Mouse (Mus musculus) embryonic facial prominence, embryonic 11.5 days (tissue): ENCODE results near the gene Otx2. TPM values are rescaled to one million over a fixed set of nuclear protein-coding genes. Genes with fewer than 3 reads are reported as not detected.

Experiments
- ATAC-seq: fragments of 200-750 bp; cut with Nextera tagmentation; replicated peaks from 2 replicates; pipeline ENCODE4 v1.8.0; 2017; ENCODE audit warnings: low read depth; ENCODE audit not compliant: insufficient number of reproducible peaks, low FRiP score, low TSS enrichment
- DNase-seq: peaks from one replicate; pipeline ENCODE4 v3.0.0-alpha.2; 2015; ENCODE audit warnings: low spot score
- H3K27ac ChIP-seq: fragments of 300-500 bp; sonication (generic); replicated peaks from 2 replicates; pipeline ENCODE4 v1.5.1; 2014; ENCODE audit warnings: mild to moderate bottlenecking, low read depth, low read length, control low read depth
- H3K27me3 ChIP-seq: fragments of 300-500 bp; sonication (generic); 2 replicates; pipeline ENCODE4 v1.6.1; 2014; ENCODE audit warnings: mild to moderate bottlenecking, low read length, moderate library complexity, mixed read lengths; ENCODE audit not compliant: control insufficient read depth, insufficient read depth
- H3K36me3 ChIP-seq: fragments of 300-500 bp; sonication (generic); replicated peaks from 2 replicates; pipeline ENCODE4 v1.6.1; 2014; ENCODE audit warnings: low read depth, mild to moderate bottlenecking, low read length, moderate library complexity, mixed read lengths; ENCODE audit not compliant: control insufficient read depth, insufficient read depth
- H3K4me1 ChIP-seq: fragments of 300-500 bp; sonication (generic); 2 replicates; pipeline ENCODE4 v1.6.1; 2014; ENCODE audit warnings: low read length, mixed read lengths; ENCODE audit not compliant: control insufficient read depth, insufficient read depth
- H3K4me2 ChIP-seq: fragments of 300-500 bp; sonication (generic); 2 replicates; pipeline ENCODE4 v1.6.1; 2014; ENCODE audit warnings: low read depth, mild to moderate bottlenecking, control low read depth, low read length, moderate library complexity
- H3K4me3 ChIP-seq: fragments of 300-500 bp; sonication (generic); 2 replicates; pipeline ENCODE4 v1.5.1; 2014; ENCODE audit warnings: low read depth, low read length, control low read depth
- H3K9ac ChIP-seq: fragments of 300-500 bp; sonication (generic); replicated peaks from 2 replicates; pipeline ENCODE4 v1.6.1; 2014; ENCODE audit warnings: mild to moderate bottlenecking, control low read depth, low read length
- H3K9me3 ChIP-seq: fragments of 300-500 bp; sonication (generic); replicated peaks from 2 replicates; pipeline ENCODE4 v1.6.1; 2016; ENCODE audit warnings: mild to moderate bottlenecking, low read length, inconsistent platforms, mixed read lengths; ENCODE audit not compliant: control insufficient read depth
- WGBS: fragments of 180-500 bp; shearing (Covaris S2); extraction: QIAGEN DNeasy Blood & Tissue Kit; methylation state at CpG from one replicate; pipeline ENCODE4 v1.1.7; 2014; 5-methylcytosine and 5-hydroxymethylcytosine counted together
- polyA plus RNA-seq: library from polyadenylated mRNA; unstranded; fragments of >200 nt; fragmentation: Nextera tagmentation; extraction: Ambion mirVana; gene quantifications from 2 replicates; pipeline ENCODE4 v1.2.1, GENCODE M21; 2014

The Otx2 gene
- polyA plus RNA-seq, 1 experiment from 2014 or later = 20.5 TPM

- 67% methylated on average over 12 of the region's 12 CpGs for WGBS
- DNase-seq = no peak
- Histone ChIP-seq H3K27ac (no peak overlapping the region), H3K36me3 (no peaks in the 10 kb centered on the region), H3K9me3 (no peaks in the 10 kb centered on the region), H3K4me2 (no peak overlapping the region), H3K4me3 (no peak overlapping the region), H3K27me3 (no peaks in the 10 kb centered on the region), H3K9ac (no peak overlapping the region), H3K4me1 (no peaks in the 10 kb centered on the region)
- ATAC-seq = no peak
Measured at GRCm38 (mm10) chr14:48641462-48642395, 31.9 kb downstream of the Otx2 start.

GRCm38 (mm10) chr14:48633141-48633540 lies 40.5 kb downstream of the Otx2 start:
- H3K4me3 ChIP-seq = no peak overlapping the region
- no peaks in the 10 kb centered on the region for H3K27me3 ChIP-seq
- no peaks in the 10 kb centered on the region for H3K9me3 ChIP-seq
- DNase-seq = no peak
- H3K36me3 ChIP-seq = no peaks in the 10 kb centered on the region
- H3K4me1 ChIP-seq = no peaks in the 10 kb centered on the region
- 72% methylated on average over 3 of the region's 3 CpGs for WGBS
- H3K9ac ChIP-seq = no peak overlapping the region
- ATAC-seq = no peak
- H3K4me2 ChIP-seq = no peak overlapping the region
- H3K27ac ChIP-seq = no peak overlapping the region

GRCm38 (mm10) chr14:48632335-48632734 lies 41.3 kb downstream of the Otx2 start:
- Histone ChIP-seq H3K9ac (no peak overlapping the region), H3K27ac (no peak overlapping the region), H3K9me3 (no peaks in the 10 kb centered on the region), H3K4me2 (no peak overlapping the region), H3K36me3 (no peaks in the 10 kb centered on the region), H3K4me1 (no peaks in the 10 kb centered on the region), H3K4me3 (no peak overlapping the region), H3K27me3 (no peaks in the 10 kb centered on the region)
- DNase-seq = no peak
- ATAC-seq = no peak
- WGBS = 91% methylated on average over 8 of the region's 8 CpGs

DNA sequence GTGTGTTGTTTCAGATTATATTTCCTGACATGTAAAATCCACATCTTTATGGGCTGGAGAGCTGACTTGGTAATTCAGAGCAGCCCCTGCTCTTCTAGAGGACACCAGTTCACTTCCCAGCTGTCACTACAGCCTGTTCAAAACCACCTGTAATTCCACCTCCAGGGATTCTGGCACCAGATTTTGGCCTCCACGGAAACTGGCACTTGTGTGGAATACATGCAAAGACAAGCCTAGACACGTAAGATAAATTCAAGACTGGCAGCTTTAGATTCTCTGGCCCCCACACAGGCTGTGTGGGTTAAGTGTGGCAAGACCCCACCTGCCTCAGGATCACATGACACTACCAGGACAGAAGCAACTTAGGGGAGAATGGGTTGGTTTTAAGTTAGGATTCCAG lies 42.1 kb downstream of the Otx2 start:
- Histone ChIP-seq H3K9ac (no peak overlapping the region), H3K4me3 (no peak overlapping the region), H3K27me3 (no peaks in the 10 kb centered on the region), H3K36me3 (no peaks in the 10 kb centered on the region), H3K4me2 (no peak overlapping the region), H3K4me1 (no peaks in the 10 kb centered on the region), H3K27ac (no peak overlapping the region), H3K9me3 (no peaks in the 10 kb centered on the region)
- WGBS = 83% methylated on average over 2 of the region's 2 CpGs
- no peak for ATAC-seq
- DNase-seq = no peak

DNA sequence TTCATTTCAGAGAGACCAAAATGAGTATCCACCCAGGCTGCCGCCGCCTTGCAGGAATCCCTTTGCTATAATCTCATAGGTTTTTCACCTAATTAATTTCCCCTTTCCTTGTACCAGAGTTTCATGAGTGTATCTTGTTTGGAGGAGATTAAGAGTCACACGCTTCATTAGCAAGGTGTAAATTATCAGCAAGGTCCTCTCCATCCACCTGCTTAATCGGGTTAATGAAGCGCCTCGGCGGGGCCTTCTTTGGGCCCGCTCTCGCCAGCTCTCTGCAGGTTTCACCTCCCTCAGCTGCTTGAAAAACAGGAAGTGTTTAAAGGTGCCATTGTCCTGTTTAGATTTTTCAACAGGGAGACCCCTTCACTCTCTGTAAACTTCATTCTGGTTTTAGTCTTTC lies 44.2 kb downstream of the Otx2 start:
- Histone ChIP-seq H3K4me3 (no peak overlapping the region), H3K4me2 (no peak overlapping the region), H3K9me3 (no peaks in the 10 kb centered on the region), H3K4me1 (no peaks in the 10 kb centered on the region), H3K27me3 (no peaks in the 10 kb centered on the region), H3K27ac (no peak overlapping the region), H3K36me3 (no peaks in the 10 kb centered on the region), H3K9ac (no peak overlapping the region)
- WGBS = 78% methylated on average over 9 of the region's 9 CpGs
- no peak for DNase-seq
- no peak for ATAC-seq

DNA sequence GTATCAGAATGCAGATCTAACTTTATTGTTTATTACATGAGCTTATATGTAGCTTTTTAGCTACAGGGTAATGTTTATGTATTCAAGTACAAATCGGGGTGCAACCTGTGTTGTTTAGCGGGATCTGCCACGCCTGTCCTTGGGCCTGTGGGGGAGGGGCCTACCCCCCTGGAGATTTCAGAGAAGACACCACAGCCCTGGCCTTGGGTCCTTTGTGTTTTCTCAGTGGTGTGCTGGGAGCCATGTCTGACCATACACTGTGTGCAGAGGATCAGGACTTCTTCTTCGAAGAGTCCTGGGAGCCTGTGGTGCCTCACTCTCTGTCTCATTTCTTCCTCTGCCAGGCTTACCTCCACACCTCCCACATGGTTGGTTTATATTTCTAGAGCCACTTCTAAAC lies 47.3 kb downstream of the Otx2 start:
- H3K4me3 ChIP-seq = no peak overlapping the region
- H3K27me3 ChIP-seq = no peaks in the 10 kb centered on the region
- WGBS = 75% methylated on average over 4 of the region's 4 CpGs
- DNase-seq = no peak
- no peak overlapping the region for H3K4me2 ChIP-seq
- H3K4me1 ChIP-seq = no peaks in the 10 kb centered on the region
- no peaks in the 10 kb centered on the region for H3K9me3 ChIP-seq
- no peak overlapping the region for H3K27ac ChIP-seq
- H3K9ac ChIP-seq = no peak overlapping the region
- no peaks in the 10 kb centered on the region for H3K36me3 ChIP-seq
- ATAC-seq = no peak

GRCm38 (mm10) chr14:48625331-48625694 lies 48.3 kb downstream of the Otx2 start:
- no peak for ATAC-seq
- DNase-seq = no peak
- H3K4me2 ChIP-seq = no peak overlapping the region
- no peak overlapping the region for H3K9ac ChIP-seq
- no peaks in the 10 kb centered on the region for H3K9me3 ChIP-seq
- no peak overlapping the region for H3K4me3 ChIP-seq
- no peaks in the 10 kb centered on the region for H3K36me3 ChIP-seq
- 78% methylated on average over 6 of the region's 6 CpGs for WGBS
- no peak overlapping the region for H3K27ac ChIP-seq
- H3K4me1 ChIP-seq = no peaks in the 10 kb centered on the region
- H3K27me3 ChIP-seq = no peaks in the 10 kb centered on the region

GRCm38 (mm10) chr14:48624596-48625330 lies 48.9 kb downstream of the Otx2 start:
- Histone ChIP-seq H3K4me1 (no peaks in the 10 kb centered on the region), H3K4me2 (no peak overlapping the region), H3K4me3 (no peak overlapping the region), H3K27me3 (no peaks in the 10 kb centered on the region), H3K27ac (no peak overlapping the region), H3K9me3 (no peaks in the 10 kb centered on the region), H3K9ac (no peak overlapping the region), H3K36me3 (no peaks in the 10 kb centered on the region)
- ATAC-seq (no peak), DNase-seq (no peak)
- 86% methylated on average over 9 of the region's 9 CpGs for WGBS
